Mouse (Mus musculus): Measurements from ENCODE around the gene Slc25a34. TPM values are rescaled to one million over a fixed set of nuclear protein-coding genes. Genes with fewer than 3 reads are reported as not detected.

Gene Slc25a34
- polyA plus RNA-seq, 1 experiment = 25.3 TPM

DNA sequence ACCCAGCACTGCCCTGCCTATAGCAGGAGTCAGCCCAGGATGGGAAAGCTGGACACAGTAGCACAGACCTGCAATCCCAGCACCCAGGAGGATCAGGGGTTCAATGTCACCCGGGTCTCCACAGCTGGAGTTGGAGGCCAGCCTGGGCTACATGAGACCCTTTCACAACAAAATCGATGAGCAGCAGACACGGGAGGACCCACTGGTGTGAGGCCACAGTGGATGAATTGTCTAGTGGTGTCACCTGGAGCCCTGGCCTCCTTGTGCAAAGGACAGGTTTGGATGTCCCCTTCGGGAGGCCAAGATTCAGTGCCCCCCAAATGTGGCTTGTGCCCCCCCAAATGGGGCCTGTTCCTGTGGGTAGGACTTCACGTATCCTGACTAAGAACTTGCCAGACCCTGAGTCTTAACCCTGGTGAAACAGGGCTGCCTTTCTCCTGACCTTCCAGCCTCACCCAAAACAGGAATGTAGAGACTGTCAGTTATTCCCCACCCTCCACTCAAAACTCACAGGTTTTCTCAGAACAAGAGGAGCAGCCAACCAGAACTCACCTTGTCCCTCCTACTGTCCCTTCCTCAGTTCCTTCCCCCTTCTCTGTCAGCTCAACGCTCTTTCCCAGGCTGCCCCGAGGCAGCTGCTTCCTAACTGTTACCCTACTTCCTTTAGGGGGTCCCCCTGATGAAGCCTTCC, 50.8 kb downstream of the Slc25a34 start:
- no peak for TF ChIP-seq POLR2A (IDR thresholded peaks at IDR 0.05; ENCODE audit: low read depth, low read length)
- no peak for TF ChIP-seq CTCF (IDR thresholded peaks at IDR 0.05; ENCODE audit: extremely low read depth, insufficient read length, insufficient replicate concordance, low read depth, low read length)
- Histone ChIP-seq H3K27me3 (ENCODE audit: control insufficient read depth, insufficient read depth, low read length) (no peaks in the 10 kb centered on the region), H3K27ac (ENCODE audit: insufficient read depth, low read depth, low read length) (peak overlapping the region; percentile 80), H3K4me1 (ENCODE audit: control insufficient read depth, insufficient read depth, insufficient read length, low read length) (peaks cover 46% of the 10 kb centered on the region), H3K4me3 (ENCODE audit: low read depth, low read length) (0 out of 2 replicates have a peak overlapping the region, but pooled peaks have one; percentile 4), H3K36me3 (ENCODE audit: control insufficient read depth, insufficient read depth, low read length) (peaks cover 16% of the 10 kb centered on the region)
- 61% methylated on average over 7 of the region's 7 CpGs for WGBS

- Histone ChIP-seq H3K27ac (ENCODE audit: insufficient read depth, low read depth, low read length) (peak overlapping the region; percentile 80), H3K4me1 (ENCODE audit: control insufficient read depth, insufficient read depth, insufficient read length, low read length) (peaks cover 46% of the 10 kb centered on the region)
Observed at GRCm38 (mm10) chr4:141571934-141572333, 51.7 kb downstream of the Slc25a34 start.

DNA sequence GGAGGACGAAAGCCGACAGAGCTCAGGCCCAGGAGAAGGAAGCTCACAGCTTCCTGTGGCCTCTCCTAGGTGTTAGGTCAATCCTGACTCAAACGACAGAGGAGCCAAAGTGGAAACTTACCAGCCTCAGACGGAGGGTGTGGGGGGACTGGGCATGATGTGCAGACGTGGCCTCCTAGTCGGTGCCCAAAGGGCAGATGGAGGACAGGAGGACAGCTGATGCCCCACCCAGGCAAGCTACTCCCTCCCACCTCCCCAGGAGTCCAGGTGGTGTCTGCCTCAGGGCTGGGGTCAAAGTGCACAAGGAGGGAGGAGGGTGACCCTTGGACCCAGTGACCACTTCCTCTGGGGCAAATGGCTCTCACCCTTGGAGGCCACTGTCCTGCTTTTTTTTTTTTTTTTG, 52.3 kb downstream of the Slc25a34 start:
- Histone ChIP-seq H3K4me1 (ENCODE audit: control insufficient read depth, insufficient read depth, insufficient read length, low read length) (peaks cover 46% of the 10 kb centered on the region), H3K27me3 (ENCODE audit: control insufficient read depth, insufficient read depth, low read length) (no peaks in the 10 kb centered on the region), H3K27ac (ENCODE audit: insufficient read depth, low read depth, low read length) (peak overlapping the region; percentile 83), H3K36me3 (ENCODE audit: control insufficient read depth, insufficient read depth, low read length) (peaks cover 1% of the 10 kb centered on the region), H3K4me3 (ENCODE audit: low read depth, low read length) (peak overlapping the region; percentile 29)
- TF ChIP-seq POLR2A (IDR thresholded peaks at IDR 0.05; ENCODE audit: low read depth, low read length) = no peak
- WGBS = 26% methylated on average over 6 of the region's 6 CpGs

More at GRCm38 (mm10) chr4:141571934-141572333, 51.7 kb downstream of the Slc25a34 start:
- Histone ChIP-seq H3K36me3 (ENCODE audit: control insufficient read depth, insufficient read depth, low read length) (peaks cover 7% of the 10 kb centered on the region), H3K4me3 (ENCODE audit: low read depth, low read length) (no peak overlapping the region), H3K27me3 (ENCODE audit: control insufficient read depth, insufficient read depth, low read length) (no peaks in the 10 kb centered on the region)
- no peak for TF ChIP-seq CTCF (IDR thresholded peaks at IDR 0.05; ENCODE audit: extremely low read depth, insufficient read length, insufficient replicate concordance, low read depth, low read length)
- no peak for TF ChIP-seq POLR2A (IDR thresholded peaks at IDR 0.05; ENCODE audit: low read depth, low read length)
- WGBS = 41% methylated on average over 10 of the region's 10 CpGs

- no peaks in the 10 kb centered on the region for H3K36me3 ChIP-seq (ENCODE audit: control insufficient read depth, insufficient read depth, low read length)
- WGBS = 78% methylated on average over 1 of the region's 1 CpGs
- H3K4me3 ChIP-seq (ENCODE audit: low read depth, low read length) = peak overlapping the region; percentile 29
- peak overlapping the region; percentile 83 for H3K27ac ChIP-seq (ENCODE audit: insufficient read depth, low read depth, low read length)
- no peak for TF ChIP-seq CTCF (IDR thresholded peaks at IDR 0.05; ENCODE audit: extremely low read depth, insufficient read length, insufficient replicate concordance, low read depth, low read length)
- no peak for TF ChIP-seq POLR2A (IDR thresholded peaks at IDR 0.05; ENCODE audit: low read depth, low read length)
- peaks cover 46% of the 10 kb centered on the region for H3K4me1 ChIP-seq (ENCODE audit: control insufficient read depth, insufficient read depth, insufficient read length, low read length)
- H3K27me3 ChIP-seq (ENCODE audit: control insufficient read depth, insufficient read depth, low read length) = no peaks in the 10 kb centered on the region
Observed at GRCm38 (mm10) chr4:141570821-141571220, 52.8 kb downstream of the Slc25a34 start.

- Histone ChIP-seq H3K4me1 (ENCODE audit: control insufficient read depth, insufficient read depth, insufficient read length, low read length) (peaks cover 45% of the 10 kb centered on the region), H3K4me3 (ENCODE audit: low read depth, low read length) (no peak overlapping the region)
- WGBS = 71% methylated on average over 6 of the region's 6 CpGs
Observed at GRCm38 (mm10) chr4:141570004-141570403, 53.6 kb downstream of the Slc25a34 start.

DNA sequence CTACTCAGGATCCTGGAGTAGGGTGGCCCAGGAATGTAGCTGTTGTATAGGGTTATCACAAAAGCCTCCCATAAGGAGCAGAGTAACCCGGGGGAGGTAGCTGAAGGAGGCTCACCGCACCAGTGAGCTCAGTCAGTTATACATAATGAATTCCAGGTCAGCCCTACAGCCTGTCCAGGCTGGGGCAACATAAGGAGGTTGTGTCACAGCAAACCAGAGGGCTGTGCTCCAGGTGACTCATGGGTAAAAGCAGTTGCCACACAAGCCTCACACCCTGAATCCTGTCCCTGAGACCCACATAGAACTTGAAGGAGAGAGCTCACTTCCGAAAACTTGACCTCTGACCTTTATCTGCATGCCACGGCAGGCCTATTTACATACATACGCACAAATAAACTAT, 54.7 kb downstream of the Slc25a34 start:
- H3K27me3 ChIP-seq (ENCODE audit: control insufficient read depth, insufficient read depth, low read length) = no peaks in the 10 kb centered on the region
- no peaks in the 10 kb centered on the region for H3K36me3 ChIP-seq (ENCODE audit: control insufficient read depth, insufficient read depth, low read length)
- no peak overlapping the region for H3K27ac ChIP-seq (ENCODE audit: insufficient read depth, low read depth, low read length)
- TF ChIP-seq CTCF (IDR thresholded peaks at IDR 0.05; ENCODE audit: extremely low read depth, insufficient read length, insufficient replicate concordance, low read depth, low read length) = no peak
- TF ChIP-seq POLR2A (IDR thresholded peaks at IDR 0.05; ENCODE audit: low read depth, low read length) = no peak
- H3K4me1 ChIP-seq (ENCODE audit: control insufficient read depth, insufficient read depth, insufficient read length, low read length) = peaks cover 36% of the 10 kb centered on the region
- 87% methylated on average over 5 of the region's 5 CpGs for WGBS
- no peak overlapping the region for H3K4me3 ChIP-seq (ENCODE audit: low read depth, low read length)

More at GRCm38 (mm10) chr4:141570004-141570403, 53.6 kb downstream of the Slc25a34 start:
- peak overlapping the region; percentile 83 for H3K27ac ChIP-seq (ENCODE audit: insufficient read depth, low read depth, low read length)
- no peak for TF ChIP-seq CTCF (IDR thresholded peaks at IDR 0.05; ENCODE audit: extremely low read depth, insufficient read length, insufficient replicate concordance, low read depth, low read length)
- TF ChIP-seq POLR2A (IDR thresholded peaks at IDR 0.05; ENCODE audit: low read depth, low read length) = no peak
- no peaks in the 10 kb centered on the region for H3K27me3 ChIP-seq (ENCODE audit: control insufficient read depth, insufficient read depth, low read length)
- H3K36me3 ChIP-seq (ENCODE audit: control insufficient read depth, insufficient read depth, low read length) = no peaks in the 10 kb centered on the region

Other genes with a start within 250 kb of the Slc25a34 start
- 0.04 TPM in 1 of 2 replicates, not detected in the other for gene Clcnka, start 225.1 kb downstream of the Slc25a34 start, polyA plus RNA-seq (2012; rRNA removed)
- not detected in 2 replicates for gene Clcnkb, start 207.8 kb downstream of the Slc25a34 start, polyA plus RNA-seq (2012; rRNA removed)
- 4.7 and 5.8 TPM in 2 replicates for gene Hspb7, start 203.0 kb downstream of the Slc25a34 start, polyA plus RNA-seq (2012; rRNA removed)
- not detected in 2 replicates for gene Srarp, start 187.7 kb downstream of the Slc25a34 start, polyA plus RNA-seq (2012; rRNA removed)
- 26.3 and 47.0 TPM in 2 replicates for gene Zbtb17, start 179.2 kb downstream of the Slc25a34 start, polyA plus RNA-seq (2012; rRNA removed)
- gene Spen, start 85.2 kb downstream of the Slc25a34 start, polyA plus RNA-seq (2012; rRNA removed) = 30.8 and 56.0 TPM in 2 replicates
- gene Fblim1, start 17.7 kb downstream of the Slc25a34 start, polyA plus RNA-seq (2012; rRNA removed) = 55.3 and 108 TPM in 2 replicates
- gene Tmem82, start 5.2 kb downstream of the Slc25a34 start, polyA plus RNA-seq (2012; rRNA removed) = 46.5 and 61.9 TPM in 2 replicates
- gene Plekhm2, start 41.1 kb upstream of the Slc25a34 start, polyA plus RNA-seq (2012; rRNA removed) = 9.7 and 17.0 TPM in 2 replicates
- gene Rsc1a1, start 61.8 kb upstream of the Slc25a34 start, polyA plus RNA-seq (2012; rRNA removed) = 9.8 and 16.5 TPM in 2 replicates
- gene Ddi2, start 99.6 kb upstream of the Slc25a34 start, polyA plus RNA-seq (2012; rRNA removed) = 15.4 and 21.2 TPM in 2 replicates
- 13.3 and 19.0 TPM in 2 replicates for gene Agmat, start 122.9 kb upstream of the Slc25a34 start, polyA plus RNA-seq (2012; rRNA removed)
- gene Dnajc16, start 167.1 kb upstream of the Slc25a34 start, polyA plus RNA-seq (2012; rRNA removed) = 3.2 and 5.3 TPM in 2 replicates
- gene Casp9, start 169.8 kb upstream of the Slc25a34 start, polyA plus RNA-seq (2012; rRNA removed) = 11.5 and 14.6 TPM in 2 replicates
- gene Cela2a, start 202.3 kb upstream of the Slc25a34 start, polyA plus RNA-seq (2012; rRNA removed) = 124 and 65,009 TPM in 2 replicates
- gene Ctrc, start 222.5 kb upstream of the Slc25a34 start, polyA plus RNA-seq (2012; rRNA removed) = 13.9 and 8,604 TPM in 2 replicates

Data from small intestine, adult 2 months (tissue).